Mouse (Mus musculus): ENCODE results near the gene Xpo6.

GRCm38 (mm10) chr7:126083980-126084348 lies 116.3 kb downstream of the Xpo6 start:
- TF ChIP-seq GATA1 (IDR thresholded peaks at IDR 0.05; ENCODE audit: borderline replicate concordance, low read length) (no peak), FLI1 (IDR thresholded peaks at IDR 0.05; ENCODE audit: low read length) (no peak)
